Mouse (Mus musculus) midbrain, embryonic 15.5 days (tissue): ENCODE results near the gene Zfp511. TPM values are rescaled to one million over a fixed set of nuclear protein-coding genes. Genes with fewer than 3 reads are reported as not detected.
A peak's percentile ranks its signal among the peaks of the same experiment; 100 is the strongest.

Experiments used
- ATAC-seq: fragments of 200-750 bp; cut with Nextera tagmentation; replicated peaks from 2 replicates; pipeline ENCODE4 v1.8.0; 2017; ENCODE audit warnings: moderate TSS enrichment
- H3K27ac ChIP-seq: fragments of 300-500 bp; sonication (generic); 2 replicates; pipeline ENCODE4 v1.5.1; 2015; ENCODE audit warnings: mild to moderate bottlenecking, inconsistent platforms
- H3K27me3 ChIP-seq: fragments of 300-500 bp; sonication (generic); replicated peaks from 2 replicates; pipeline ENCODE4 v1.6.1; 2015; ENCODE audit warnings: inconsistent platforms
- H3K36me3 ChIP-seq: fragments of 300-500 bp; sonication (generic); replicated peaks from 2 replicates; pipeline ENCODE4 v1.6.1; 2015; ENCODE audit warnings: inconsistent platforms
- H3K4me1 ChIP-seq: fragments of 300-500 bp; sonication (generic); 2 replicates; pipeline ENCODE4 v1.6.1; 2015; ENCODE audit warnings: inconsistent platforms
- H3K4me2 ChIP-seq: fragments of 300-500 bp; sonication (generic); 2 replicates; pipeline ENCODE4 v1.6.1; 2015; ENCODE audit warnings: inconsistent platforms, mild to moderate bottlenecking, moderate library complexity
- H3K4me3 ChIP-seq: fragments of 300-500 bp; sonication (generic); 2 replicates; pipeline ENCODE4 v1.5.1; 2015; ENCODE audit warnings: mild to moderate bottlenecking, inconsistent platforms
- H3K9ac ChIP-seq: fragments of 300-500 bp; sonication (generic); 2 replicates; pipeline ENCODE4 v1.6.1; 2015; ENCODE audit warnings: mild to moderate bottlenecking, inconsistent platforms
- H3K9me3 ChIP-seq: fragments of 300-500 bp; sonication (generic); 2 replicates; pipeline ENCODE4 v1.6.1; 2016; ENCODE audit warnings: inconsistent platforms
- WGBS: fragments of 180-500 bp; shearing (Covaris S2); methylation state at CpG from one replicate; pipeline ENCODE4 v1.1.7; 2015; ENCODE audit warnings: mixed read lengths; 5-methylcytosine and 5-hydroxymethylcytosine counted together
- polyA plus RNA-seq: library from polyadenylated mRNA; unstranded; fragments of >200 nt; fragmentation: Nextera tagmentation; extraction: Ambion mirVana; gene quantifications from 2 replicates; pipeline ENCODE4 v1.2.1, GENCODE M21; 2015

The Zfp511 gene
- polyA plus RNA-seq, 1 experiment from 2014 or later: 56.6 TPM

- H3K4me2 ChIP-seq: no peak overlapping the region
- no peak overlapping the region for H3K4me3 ChIP-seq
- no peaks in the 10 kb centered on the region for H3K9me3 ChIP-seq
- peaks cover 29% of the 10 kb centered on the region for H3K4me1 ChIP-seq
- WGBS: 82% methylated on average over 4 of the region's 4 CpGs
- peaks cover 69% of the 10 kb centered on the region for H3K27me3 ChIP-seq
- no peak overlapping the region for H3K27ac ChIP-seq
- no peak overlapping the region for H3K9ac ChIP-seq
- no peak for ATAC-seq
- no peaks in the 10 kb centered on the region for H3K36me3 ChIP-seq
Observed at GRCm38 (mm10) chr7:140054124-140054523, 17.9 kb downstream of the Zfp511 start.

- H3K9ac ChIP-seq: peak overlapping the region; percentile 66
- peak; percentile 73 for ATAC-seq
- H3K4me3 ChIP-seq: peak overlapping the region; percentile 46
- peaks cover 50% of the 10 kb centered on the region for H3K4me1 ChIP-seq
- H3K27me3 ChIP-seq: peaks cover 46% of the 10 kb centered on the region
- peak overlapping the region; percentile 81 for H3K27ac ChIP-seq
- no peaks in the 10 kb centered on the region for H3K9me3 ChIP-seq
- 2% methylated on average over 53 of the region's 53 CpGs for WGBS
- no peaks in the 10 kb centered on the region for H3K36me3 ChIP-seq
- H3K4me2 ChIP-seq: peak overlapping the region; percentile 78
Observed at GRCm38 (mm10) chr7:140057413-140058407, 21.5 kb downstream of the Zfp511 start.

- peak overlapping the region; percentile 66 for H3K9ac ChIP-seq
- H3K27me3 ChIP-seq: peaks cover 42% of the 10 kb centered on the region
- peaks cover 50% of the 10 kb centered on the region for H3K4me1 ChIP-seq
- no peaks in the 10 kb centered on the region for H3K9me3 ChIP-seq
- WGBS: 4% methylated on average over 7 of the region's 7 CpGs
- no peaks in the 10 kb centered on the region for H3K36me3 ChIP-seq
- H3K4me2 ChIP-seq: peak overlapping the region; percentile 78
- H3K27ac ChIP-seq: peak overlapping the region; percentile 81
- no peak for ATAC-seq
- peak overlapping the region; percentile 46 for H3K4me3 ChIP-seq
Observed at GRCm38 (mm10) chr7:140058528-140058927, 22.3 kb downstream of the Zfp511 start.

- no peak overlapping the region for H3K4me2 ChIP-seq
- no peak for ATAC-seq
- 10% methylated on average over 4 of the region's 4 CpGs for WGBS
- no peak overlapping the region for H3K4me3 ChIP-seq
- no peak overlapping the region for H3K9ac ChIP-seq
- H3K27ac ChIP-seq: no peak overlapping the region
- H3K9me3 ChIP-seq: no peaks in the 10 kb centered on the region
- peaks cover 50% of the 10 kb centered on the region for H3K4me1 ChIP-seq
- peaks cover 43% of the 10 kb centered on the region for H3K27me3 ChIP-seq
- no peaks in the 10 kb centered on the region for H3K36me3 ChIP-seq
Observed at GRCm38 (mm10) chr7:140059601-140060000, 23.4 kb downstream of the Zfp511 start.

- no peaks in the 10 kb centered on the region for H3K36me3 ChIP-seq
- ATAC-seq: peak; percentile 40
- H3K4me3 ChIP-seq: peak overlapping the region; percentile 34
- no peaks in the 10 kb centered on the region for H3K9me3 ChIP-seq
- H3K27me3 ChIP-seq: peaks cover 51% of the 10 kb centered on the region
- H3K27ac ChIP-seq: no peak overlapping the region
- H3K4me2 ChIP-seq: peak overlapping the region; percentile 67
- WGBS: under 1% methylated on average over 47 of the region's 47 CpGs
- peaks cover 50% of the 10 kb centered on the region for H3K4me1 ChIP-seq
- peak overlapping the region; percentile 45 for H3K9ac ChIP-seq
Observed at GRCm38 (mm10) chr7:140060936-140061831, 25.0 kb downstream of the Zfp511 start.

- Histone ChIP-seq H3K4me3 (peak overlapping the region; percentile 34), H3K4me1 (peaks cover 49% of the 10 kb centered on the region), H3K27me3 (peaks cover 51% of the 10 kb centered on the region), H3K36me3 (no peaks in the 10 kb centered on the region), H3K9me3 (no peaks in the 10 kb centered on the region), H3K4me2 (peak overlapping the region; percentile 67), H3K9ac (peak overlapping the region; percentile 45; the same call in 1 of the 2 replicates), H3K27ac (no peak overlapping the region)
- 1% methylated on average over 6 of the region's 6 CpGs for WGBS
- no peak for ATAC-seq
Observed at GRCm38 (mm10) chr7:140061832-140062130, 25.6 kb downstream of the Zfp511 start.

GRCm38 (mm10) chr7:140062307-140062706 lies 26.1 kb downstream of the Zfp511 start:
- no peaks in the 10 kb centered on the region for H3K9me3 ChIP-seq
- H3K4me1 ChIP-seq: peaks cover 44% of the 10 kb centered on the region
- H3K9ac ChIP-seq: no peak overlapping the region
- no peak overlapping the region for H3K4me2 ChIP-seq
- no peak for ATAC-seq
- peaks cover 52% of the 10 kb centered on the region for H3K27me3 ChIP-seq
- WGBS: 12% methylated on average over 11 of the region's 11 CpGs
- no peak overlapping the region for H3K4me3 ChIP-seq
- H3K36me3 ChIP-seq: no peaks in the 10 kb centered on the region
- no peak overlapping the region for H3K27ac ChIP-seq

- no peak overlapping the region for H3K9ac ChIP-seq
- H3K27me3 ChIP-seq: peaks cover 60% of the 10 kb centered on the region
- no peak overlapping the region for H3K4me2 ChIP-seq
- H3K9me3 ChIP-seq: no peaks in the 10 kb centered on the region
- no peak for ATAC-seq
- WGBS: 15% methylated on average over 7 of the region's 7 CpGs
- peaks cover 37% of the 10 kb centered on the region for H3K4me1 ChIP-seq
- H3K27ac ChIP-seq: no peak overlapping the region
- H3K36me3 ChIP-seq: no peaks in the 10 kb centered on the region
- no peak overlapping the region for H3K4me3 ChIP-seq
Observed at GRCm38 (mm10) chr7:140063092-140063491, 26.9 kb downstream of the Zfp511 start.

- 68% methylated on average over 6 of the region's 6 CpGs for WGBS
- Histone ChIP-seq H3K36me3 (peaks cover 9% of the 10 kb centered on the region; the same call in 1 of the 2 replicates), H3K4me3 (no peak overlapping the region), H3K9me3 (no peaks in the 10 kb centered on the region), H3K9ac (no peak overlapping the region), H3K27ac (no peak overlapping the region), H3K4me1 (no peaks in the 10 kb centered on the region), H3K27me3 (peaks cover 85% of the 10 kb centered on the region), H3K4me2 (no peak overlapping the region)
- no peak for ATAC-seq
Observed at GRCm38 (mm10) chr7:140067397-140067796, 31.2 kb downstream of the Zfp511 start.

- Histone ChIP-seq H3K4me2 (peak overlapping the region; percentile 11; the same call in 1 of the 2 replicates), H3K4me3 (no peak overlapping the region), H3K9me3 (no peaks in the 10 kb centered on the region), H3K4me1 (no peaks in the 10 kb centered on the region), H3K9ac (no peak overlapping the region), H3K27ac (no peak overlapping the region), H3K27me3 (peaks cover 76% of the 10 kb centered on the region), H3K36me3 (peaks cover 18% of the 10 kb centered on the region; the same call in 1 of the 2 replicates)
- no peak for ATAC-seq
- 29% methylated on average over 39 of the region's 39 CpGs for WGBS
Observed at GRCm38 (mm10) chr7:140070042-140070711, 34.0 kb downstream of the Zfp511 start.

GRCm38 (mm10) chr7:140077698-140078097 lies 41.5 kb downstream of the Zfp511 start:
- no peak overlapping the region for H3K27ac ChIP-seq
- H3K27me3 ChIP-seq: peaks cover 12% of the 10 kb centered on the region
- H3K9ac ChIP-seq: no peak overlapping the region
- no peaks in the 10 kb centered on the region for H3K9me3 ChIP-seq
- ATAC-seq: no peak
- H3K4me1 ChIP-seq: peaks cover 26% of the 10 kb centered on the region
- no peak overlapping the region for H3K4me2 ChIP-seq
- 83% methylated on average over 6 of the region's 6 CpGs for WGBS
- peaks cover 8% of the 10 kb centered on the region; the same call in 1 of the 2 replicates for H3K36me3 ChIP-seq
- no peak overlapping the region for H3K4me3 ChIP-seq
